ENCODE assay signal across 8 mouse cellular contexts in the genomic region with DNA sequence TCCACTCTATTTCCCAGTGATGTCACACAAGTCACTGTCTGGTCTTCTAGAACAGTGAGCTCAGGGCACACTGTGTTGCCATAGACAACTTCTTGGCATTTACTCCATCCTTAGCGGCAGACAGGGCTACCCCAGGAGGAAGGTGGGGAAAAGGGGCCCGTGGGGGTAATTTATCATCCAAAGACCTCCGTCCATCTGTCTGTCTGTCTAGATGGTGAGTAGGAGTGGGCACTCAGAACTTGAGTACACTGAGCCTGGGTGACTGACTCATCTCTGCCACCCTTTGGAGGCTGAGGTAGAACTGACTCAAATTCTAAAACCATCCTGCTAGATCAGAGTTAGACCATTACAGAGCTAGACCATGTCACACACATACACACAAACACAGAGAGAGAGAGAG. TPM values are rescaled to one million over a fixed set of nuclear protein-coding genes. Genes with fewer than 3 reads are reported as not detected.
DNase-seq lines count a peak whose midpoint lies in the region; ATAC-seq lines count a peak whose summit lies in the region.

A gene (plus strand): TSS at position 73 of the 400 bp plus-strand sequence.

- no peak for ATAC-seq in activated CD4-positive, CD25-positive, alpha-beta regulatory T cell, adult 4 months

- DNase-seq in layer of hippocampus, adult 18-20 months (ENCODE audit: low spot score in 2 of 2), result no peak
- DNase-seq in layer of hippocampus, adult 9-11 months, result no peak
- DNase-seq in adrenal gland, postnatal 14 days, result no peak
- no peak for DNase-seq in gonadal fat pad, adult 2 months (ENCODE audit: low read depth)
- no peak for DNase-seq in left cerebral cortex, adult 8-10 months (ENCODE audit: low spot score in 2 of 2)
- DNase-seq in MN1 (ENCODE audit: low spot score), result no peak
- DNase-seq in cerebellum, postnatal 14 days, result no peak

RNA-seq across cellular contexts. Expression of the gene that starts here (rescaled TPM):
- 10 to 100 TPM; 26.2 to 29.7 TPM for total RNA-seq in layer of hippocampus, adult 18-20 months (2021)
- 20.2 and 77.9 TPM in 2 replicates for total RNA-seq in adrenal gland, postnatal 14 days (2021)
- polyA plus RNA-seq in gonadal fat pad, adult 2 months (2012; rRNA removed), result 185 and 224 TPM in 2 replicates
- 10 to 100 TPM; 90.3 to 98.6 (median 92.0) TPM for total RNA-seq in left cerebral cortex, adult 8-10 months (2022)
- polyA plus RNA-seq in activated CD4-positive, CD25-positive, alpha-beta regulatory T cell, adult 4 months (2017; shearing (Covaris generic)), result 1 to 10 TPM; 2.5 to 2.9 TPM

Comparison
In these comparisons a context has a peak if more than half of its experiments do, and no peak if none do; other contexts are left out.
1. RNA of the gene that starts here (polyA plus RNA-seq): 185 to 224 TPM in gonadal fat pad, adult 2 months; 2.5 to 2.9 TPM in activated CD4-positive, CD25-positive, alpha-beta regulatory T cell, adult 4 months; every median in the first group is over 10 times any median in the second.